Mouse (Mus musculus) heart, embryonic 12.5 days (tissue): ENCODE results near the gene Ccdc42. TPM values are rescaled to one million over a fixed set of nuclear protein-coding genes. Genes with fewer than 3 reads are reported as not detected.
A peak's percentile ranks its signal among the peaks of the same experiment; 100 is the strongest.

Experiments used
- ATAC-seq: fragments of 200-750 bp; cut with Nextera tagmentation; 2 replicates; pipeline ENCODE4 v1.8.0; 2017; ENCODE audit warnings: moderate TSS enrichment, moderate library complexity; ENCODE audit not compliant: insufficient number of reproducible peaks, low FRiP score
- H3K27ac ChIP-seq: fragments of 300-500 bp; sonication (generic); 2 replicates; pipeline ENCODE4 v1.5.1; 2016; ENCODE audit warnings: mild to moderate bottlenecking, moderate library complexity; ENCODE audit not compliant: poor library complexity, severe bottlenecking
- H3K27me3 ChIP-seq: fragments of 300-500 bp; sonication (generic); replicated peaks from 2 replicates; pipeline ENCODE4 v1.6.1; 2016; ENCODE audit warnings: mild to moderate bottlenecking, moderate library complexity
- H3K36me3 ChIP-seq: fragments of 300-500 bp; sonication (generic); 2 replicates; pipeline ENCODE4 v1.6.1; 2016; ENCODE audit warnings: mild to moderate bottlenecking, moderate library complexity
- H3K4me1 ChIP-seq: fragments of 300-500 bp; sonication (generic); replicated peaks from 2 replicates; pipeline ENCODE4 v1.6.1; 2016; ENCODE audit warnings: mild to moderate bottlenecking
- H3K4me2 ChIP-seq: fragments of 300-500 bp; sonication (generic); 2 replicates; pipeline ENCODE4 v1.6.1; 2016; ENCODE audit warnings: mild to moderate bottlenecking, moderate library complexity
- H3K4me3 ChIP-seq: fragments of 300-500 bp; sonication (generic); 2 replicates; pipeline ENCODE4 v1.5.1; 2016; ENCODE audit warnings: mild to moderate bottlenecking
- H3K9ac ChIP-seq: fragments of 300-500 bp; sonication (generic); 2 replicates; pipeline ENCODE4 v1.6.1; 2016; ENCODE audit warnings: mild to moderate bottlenecking, moderate library complexity
- H3K9me3 ChIP-seq: fragments of 300-500 bp; sonication (generic); replicated peaks from 2 replicates; pipeline ENCODE4 v1.6.1; 2016; ENCODE audit warnings: mild to moderate bottlenecking, moderate library complexity
- WGBS: fragments of 180-500 bp; shearing (Covaris S2); methylation state at CpG from one replicate; pipeline ENCODE4 v1.1.7; 2016; 5-methylcytosine and 5-hydroxymethylcytosine counted together
- polyA plus RNA-seq: library from polyadenylated mRNA; unstranded; fragments of >200 nt; fragmentation: Nextera tagmentation; extraction: Ambion mirVana; gene quantifications from 2 replicates; pipeline ENCODE4 v1.2.1, GENCODE M21; 2016

Gene Ccdc42
- 0.46 and 0.55 TPM in 2 replicates for polyA plus RNA-seq

DNA sequence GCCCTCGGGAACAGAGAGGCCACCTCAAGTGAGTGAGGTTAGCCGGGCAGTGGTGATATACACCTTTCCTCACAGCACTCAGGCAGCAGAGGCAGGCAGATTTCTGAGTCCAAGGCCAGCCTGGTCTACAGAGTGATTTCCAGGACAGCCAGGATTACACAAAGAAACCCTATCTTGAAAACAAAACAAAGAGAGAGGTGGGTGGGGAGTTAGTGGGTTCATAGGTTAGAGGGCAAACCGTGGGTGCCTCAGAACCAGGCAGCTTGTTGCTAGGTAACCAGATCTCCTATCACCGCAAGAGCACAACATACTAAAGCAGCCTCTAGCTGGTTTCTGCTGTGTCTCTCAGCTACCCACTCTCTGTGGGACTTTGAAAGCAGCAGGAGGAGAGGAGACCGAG, at the start of gene Ccdc42:
Ccdc42 (plus strand) TSS at position 301 of the 400 bp plus-strand sequence.
- Histone ChIP-seq H3K9me3 (no peaks in the 10 kb centered on the region), H3K27ac (no peak within 1 kb of the TSS), H3K4me2 (no peak within 1 kb of the TSS), H3K36me3 (no peaks in the 10 kb centered on the region), H3K4me1 (peaks cover 20% of the 10 kb centered on the region), H3K9ac (no peak within 1 kb of the TSS), H3K27me3 (no peaks in the 10 kb centered on the region), H3K4me3 (no peak within 1 kb of the TSS)
- no peak for ATAC-seq
- 68% methylated on average over 5 of the region's 5 CpGs for WGBS

DNA sequence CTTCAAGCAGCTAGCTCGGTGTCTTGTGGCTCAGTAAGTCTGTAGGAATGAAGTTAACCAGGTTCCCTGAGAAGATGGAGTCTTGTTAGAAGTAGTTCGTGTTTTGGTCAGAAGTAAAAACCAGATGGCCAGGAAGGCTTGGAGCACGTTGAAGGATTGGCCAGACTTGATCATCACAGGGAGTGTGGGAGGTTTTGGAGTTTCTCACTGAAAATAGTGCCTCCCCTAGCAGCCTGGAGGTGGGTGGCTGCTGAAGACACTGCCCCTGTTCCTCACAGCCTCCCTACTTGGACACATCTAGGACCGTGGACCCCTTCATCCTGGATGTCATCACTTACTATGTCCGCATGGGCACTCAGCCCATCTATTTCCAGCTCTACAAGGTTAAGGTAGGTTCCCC, 47.2 kb upstream of the Ccdc42 start:
- H3K9ac ChIP-seq, result no peak overlapping the region
- no peak overlapping the region for H3K4me2 ChIP-seq
- WGBS, result 50% methylated on average over 5 of the region's 5 CpGs
- H3K4me3 ChIP-seq, result no peak overlapping the region
- no peaks in the 10 kb centered on the region for H3K36me3 ChIP-seq
- H3K4me1 ChIP-seq, result peaks cover 5% of the 10 kb centered on the region
- ATAC-seq, result no peak
- no peaks in the 10 kb centered on the region for H3K9me3 ChIP-seq
- peaks cover 8% of the 10 kb centered on the region; the same call in 1 of the 2 replicates for H3K27me3 ChIP-seq
- H3K27ac ChIP-seq, result no peak overlapping the region

DNA sequence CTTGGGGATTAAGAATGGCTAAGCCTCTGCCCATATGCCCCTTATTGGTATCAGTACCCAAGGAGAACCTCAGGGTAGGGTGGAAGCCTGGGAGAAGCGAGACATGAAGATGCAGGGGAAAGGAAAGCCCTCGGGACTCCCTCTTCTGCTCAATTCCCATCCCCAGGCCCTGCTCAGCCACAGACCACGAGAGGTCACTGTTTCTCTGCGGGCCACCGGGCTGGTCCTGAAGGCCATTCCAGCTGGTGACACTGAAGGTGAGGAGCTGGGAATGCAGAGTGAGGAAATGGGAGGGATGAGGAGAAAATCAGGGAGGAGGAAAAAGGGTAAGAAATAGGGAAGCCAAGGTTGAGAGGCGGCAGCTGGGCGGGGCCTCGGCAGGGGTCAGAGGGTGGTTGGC, 42.3 kb upstream of the Ccdc42 start:
- Histone ChIP-seq H3K9me3 (no peaks in the 10 kb centered on the region), H3K9ac (no peak overlapping the region), H3K4me3 (no peak overlapping the region), H3K4me1 (peaks cover 22% of the 10 kb centered on the region), H3K27me3 (peaks cover 8% of the 10 kb centered on the region; the same call in 1 of the 2 replicates), H3K36me3 (no peaks in the 10 kb centered on the region), H3K4me2 (peak overlapping the region; percentile 29), H3K27ac (peak overlapping the region; percentile 33; the same call in 1 of the 2 replicates)
- WGBS, result 5% methylated on average over 8 of the region's 8 CpGs
- peak; percentile 58; the same call in 1 of the 2 replicates for ATAC-seq

DNA sequence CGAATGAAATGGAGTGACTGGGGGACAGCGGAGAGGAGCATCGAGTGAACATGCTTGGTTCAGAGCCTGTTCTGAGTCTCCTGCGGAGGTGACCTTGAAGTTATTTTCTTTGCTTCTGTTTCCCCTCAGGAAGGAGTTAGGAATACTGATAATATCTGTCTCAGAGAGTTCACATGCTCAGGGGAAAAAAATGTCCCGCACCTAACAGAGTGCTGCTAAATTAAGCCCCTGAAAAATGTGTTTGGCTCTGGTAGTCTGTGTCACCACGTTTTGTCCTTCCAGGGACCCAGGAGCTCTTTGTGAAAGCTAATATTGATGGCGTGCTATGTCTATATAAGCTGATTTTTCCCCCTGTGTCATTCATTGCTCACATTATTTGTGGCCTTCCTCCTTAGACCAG, 41.6 kb upstream of the Ccdc42 start:
- no peak overlapping the region for H3K9ac ChIP-seq
- peak overlapping the region; percentile 29 for H3K4me2 ChIP-seq
- ATAC-seq, result no peak
- no peak overlapping the region for H3K4me3 ChIP-seq
- no peaks in the 10 kb centered on the region for H3K36me3 ChIP-seq
- peaks cover 8% of the 10 kb centered on the region; the same call in 1 of the 2 replicates for H3K27me3 ChIP-seq
- H3K27ac ChIP-seq, result peak overlapping the region; percentile 33; the same call in 1 of the 2 replicates
- 33% methylated on average over 7 of the region's 7 CpGs for WGBS
- peaks cover 22% of the 10 kb centered on the region for H3K4me1 ChIP-seq
- no peaks in the 10 kb centered on the region for H3K9me3 ChIP-seq

DNA sequence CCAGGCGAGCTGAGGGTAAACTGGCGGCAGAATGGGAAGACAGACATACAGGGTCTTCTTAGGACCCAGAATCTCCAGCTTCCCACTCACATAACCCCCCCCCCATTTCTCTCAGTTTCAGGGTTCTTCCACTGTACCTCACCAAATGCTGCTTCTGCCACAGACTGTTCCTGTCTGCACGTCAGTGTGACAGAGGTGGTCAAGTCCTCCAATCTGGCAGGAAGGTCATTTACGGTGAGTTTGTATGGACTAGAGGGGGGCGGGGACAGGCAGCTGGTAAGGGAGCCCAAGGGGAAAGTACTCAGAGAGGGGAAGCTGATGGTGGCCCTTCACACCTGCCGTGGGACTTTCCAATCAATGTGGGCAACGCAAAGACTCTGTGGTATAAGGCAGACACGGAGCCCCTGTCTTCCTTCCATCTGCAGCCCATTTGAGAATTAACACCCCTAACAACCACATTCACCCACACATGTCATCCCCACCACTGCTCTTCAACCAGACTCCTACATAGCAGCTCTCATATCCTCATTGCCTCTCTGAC, 41.1 kb upstream of the Ccdc42 start:
- H3K27ac ChIP-seq, result peak overlapping the region; percentile 33; the same call in 1 of the 2 replicates
- 73% methylated on average over 8 of the region's 8 CpGs for WGBS
- no peak overlapping the region for H3K4me3 ChIP-seq
- no peaks in the 10 kb centered on the region for H3K9me3 ChIP-seq
- ATAC-seq, result no peak
- H3K9ac ChIP-seq, result no peak overlapping the region
- no peak overlapping the region for H3K4me2 ChIP-seq
- H3K4me1 ChIP-seq, result peaks cover 22% of the 10 kb centered on the region
- H3K27me3 ChIP-seq, result peaks cover 8% of the 10 kb centered on the region; the same call in 1 of the 2 replicates
- no peaks in the 10 kb centered on the region for H3K36me3 ChIP-seq

DNA sequence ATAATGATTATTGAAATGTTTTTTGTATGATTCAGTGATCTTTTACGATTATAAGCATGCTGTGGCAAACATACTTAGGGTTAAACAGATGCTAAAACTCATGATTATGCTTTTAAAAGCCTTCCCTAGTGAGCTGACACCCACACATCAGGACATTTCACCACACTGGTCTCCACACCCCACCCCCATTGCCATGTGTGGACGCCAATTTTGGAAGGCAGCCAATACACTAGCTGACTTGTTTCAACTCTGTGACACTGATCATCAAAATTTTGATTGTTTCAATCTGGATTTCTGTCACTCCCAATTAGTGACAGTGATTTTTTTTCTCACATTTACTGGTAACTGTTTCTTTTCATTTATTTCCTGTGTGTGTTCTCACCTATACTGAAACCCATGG, 39.3 kb upstream of the Ccdc42 start:
- H3K36me3 ChIP-seq, result no peaks in the 10 kb centered on the region
- peaks cover 8% of the 10 kb centered on the region; the same call in 1 of the 2 replicates for H3K27me3 ChIP-seq
- H3K9ac ChIP-seq, result no peak overlapping the region
- no peak overlapping the region for H3K27ac ChIP-seq
- H3K4me2 ChIP-seq, result no peak overlapping the region
- H3K4me1 ChIP-seq, result peaks cover 20% of the 10 kb centered on the region
- no peak for ATAC-seq
- WGBS, result 44% methylated on average over 2 of the region's 2 CpGs
- no peak overlapping the region for H3K4me3 ChIP-seq
- no peaks in the 10 kb centered on the region for H3K9me3 ChIP-seq

DNA sequence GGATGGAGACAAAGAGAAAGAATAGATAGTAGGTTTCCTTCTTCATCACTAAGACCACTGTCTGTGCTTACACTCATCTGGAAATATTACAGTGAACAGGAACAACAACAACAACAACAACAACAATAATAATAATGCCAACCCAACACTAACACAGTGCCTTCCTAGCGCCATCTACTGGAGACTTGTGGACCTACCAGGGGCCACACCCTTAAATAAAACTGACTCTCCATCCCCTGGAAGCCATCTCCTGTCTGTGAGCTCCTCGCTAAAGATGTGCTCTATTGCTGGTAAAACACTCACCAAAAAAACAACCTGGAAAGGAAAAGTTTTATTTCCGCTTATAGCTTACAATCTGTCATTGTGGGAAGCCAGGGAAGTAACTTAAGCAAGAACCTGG, 37.2 kb upstream of the Ccdc42 start:
- ATAC-seq, result no peak
- Histone ChIP-seq H3K4me2 (no peak overlapping the region), H3K4me3 (no peak overlapping the region), H3K36me3 (no peaks in the 10 kb centered on the region), H3K27ac (no peak overlapping the region), H3K9me3 (no peaks in the 10 kb centered on the region), H3K9ac (no peak overlapping the region), H3K4me1 (peaks cover 20% of the 10 kb centered on the region), H3K27me3 (no peaks in the 10 kb centered on the region)
- 48% methylated on average over 3 of the region's 3 CpGs for WGBS

DNA sequence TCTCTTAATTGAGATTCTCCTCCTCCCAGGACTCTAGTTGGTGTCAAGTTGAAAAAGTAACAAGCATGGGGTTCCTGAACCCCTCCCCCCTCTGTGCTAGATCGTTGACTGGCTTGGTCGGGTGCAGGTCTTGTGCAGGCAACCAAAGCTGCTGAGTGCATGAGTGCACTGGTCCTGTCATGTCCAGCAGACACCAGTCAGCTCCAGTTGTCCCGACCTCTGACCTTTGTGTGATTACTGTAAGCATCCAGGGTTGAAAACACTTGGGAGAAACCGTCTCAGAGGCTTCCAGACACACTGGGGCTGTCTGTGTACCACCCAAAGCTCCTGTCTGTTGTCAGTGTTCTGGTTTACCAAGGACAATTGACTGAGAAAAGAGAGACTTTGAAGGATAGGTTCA, 36.5 kb upstream of the Ccdc42 start:
- Histone ChIP-seq H3K27me3 (peaks cover under 1% of the 10 kb centered on the region; the same call in 1 of the 2 replicates), H3K4me2 (no peak overlapping the region), H3K4me1 (peaks cover 12% of the 10 kb centered on the region), H3K36me3 (no peaks in the 10 kb centered on the region), H3K4me3 (no peak overlapping the region), H3K9ac (no peak overlapping the region), H3K9me3 (no peaks in the 10 kb centered on the region), H3K27ac (no peak overlapping the region)
- 34% methylated on average over 4 of the region's 4 CpGs for WGBS
- no peak for ATAC-seq

DNA sequence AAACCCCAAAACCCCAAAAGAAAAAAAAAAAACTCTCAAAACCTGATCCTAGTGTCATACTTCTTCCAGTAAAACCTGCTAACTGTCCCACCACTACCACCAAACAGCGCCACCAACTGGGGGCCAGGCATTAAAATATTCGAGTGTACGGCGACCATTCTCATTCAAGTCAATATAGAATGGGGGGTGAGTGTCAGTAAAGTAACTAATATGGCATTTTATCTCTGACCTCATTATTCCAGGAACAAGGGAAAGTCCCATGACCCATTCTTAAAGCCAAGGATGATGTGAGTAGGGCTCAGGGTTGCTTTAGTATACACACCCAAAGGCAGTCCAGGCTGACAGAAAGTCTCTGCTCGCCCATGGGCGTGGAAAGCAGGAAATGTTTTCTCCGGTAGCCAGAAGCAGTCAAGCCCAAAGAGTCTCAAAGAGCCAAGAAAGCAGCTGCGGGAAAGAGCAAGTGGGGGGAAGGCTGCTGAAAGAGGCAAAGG, 32.8 kb upstream of the Ccdc42 start:
- Histone ChIP-seq H3K9me3 (no peaks in the 10 kb centered on the region), H3K4me2 (no peak overlapping the region), H3K9ac (no peak overlapping the region), H3K36me3 (no peaks in the 10 kb centered on the region), H3K27ac (no peak overlapping the region), H3K27me3 (peaks cover 26% of the 10 kb centered on the region), H3K4me1 (peaks cover 7% of the 10 kb centered on the region), H3K4me3 (no peak overlapping the region)
- ATAC-seq, result no peak
- 30% methylated on average over 8 of the region's 8 CpGs for WGBS

DNA sequence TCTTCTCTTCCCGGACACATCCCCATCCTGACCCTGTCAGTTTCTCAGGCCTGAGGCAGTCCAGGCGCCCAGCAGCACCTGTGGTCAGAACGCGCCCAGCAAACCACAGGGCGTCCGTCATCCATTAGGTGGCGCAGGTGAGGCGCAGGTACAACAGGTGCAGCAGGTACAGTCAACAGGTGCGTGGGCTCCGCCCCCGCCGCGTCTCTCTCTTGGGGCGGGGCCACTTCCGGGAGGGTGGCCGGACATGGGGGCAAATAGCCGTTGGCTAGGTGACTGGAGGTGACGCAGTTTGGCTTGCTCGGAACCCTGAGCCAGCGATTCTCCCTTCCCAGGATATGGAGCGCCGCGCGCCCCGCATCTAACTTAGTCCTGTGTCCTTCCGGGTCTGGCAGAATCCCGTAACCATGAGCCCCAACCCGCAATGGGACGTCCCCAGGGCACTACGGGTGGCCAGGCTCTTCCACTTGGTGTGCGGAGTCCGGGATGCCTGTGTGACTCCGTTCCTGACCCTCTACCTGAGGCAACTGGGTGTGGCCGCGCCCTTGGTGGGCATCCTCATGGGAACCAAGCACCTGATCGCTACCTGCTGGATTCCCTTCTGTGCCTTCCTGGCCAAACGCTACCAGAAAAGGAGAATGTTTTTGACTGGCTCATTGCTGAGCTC, 30.8 kb upstream of the Ccdc42 start, which contains the start of gene Mfsd6l:
Mfsd6l (plus strand) TSS at position 269 of the 667 bp plus-strand sequence.
- H3K9ac ChIP-seq, result no peak within 1 kb of the TSS
- peaks cover 7% of the 10 kb centered on the region for H3K4me1 ChIP-seq
- no peaks in the 10 kb centered on the region for H3K9me3 ChIP-seq
- no peak within 1 kb of the TSS for H3K27ac ChIP-seq
- H3K36me3 ChIP-seq, result no peaks in the 10 kb centered on the region
- peaks cover 26% of the 10 kb centered on the region for H3K27me3 ChIP-seq
- peak; percentile 18; the same call in 1 of the 2 replicates for ATAC-seq
- H3K4me3 ChIP-seq, result peak within 1 kb of the TSS; percentile 28
- H3K4me2 ChIP-seq, result peak within 1 kb of the TSS; percentile 66
- WGBS, result 11% methylated on average over 37 of the region's 37 CpGs

DNA sequence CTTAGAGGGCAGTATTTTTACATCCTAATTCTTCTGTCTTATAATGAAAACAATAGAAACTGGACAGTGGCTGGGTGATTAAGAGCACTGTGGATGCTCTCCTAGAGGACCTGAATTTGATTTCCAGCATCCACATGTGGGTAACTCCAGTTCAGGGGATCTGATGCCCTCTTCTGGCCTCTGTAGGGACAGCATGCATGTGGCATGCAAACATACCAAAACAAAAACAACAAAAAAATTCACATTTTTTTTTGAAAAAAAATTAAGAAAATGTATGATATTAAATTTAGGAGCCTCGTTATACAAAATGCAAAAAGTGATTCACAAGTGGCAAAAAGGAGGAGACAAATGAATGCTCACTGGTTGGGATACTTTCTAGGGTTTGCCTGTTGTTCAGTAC, 27.3 kb upstream of the Ccdc42 start:
- Histone ChIP-seq H3K27me3 (peaks cover 31% of the 10 kb centered on the region), H3K9me3 (no peaks in the 10 kb centered on the region), H3K9ac (no peak overlapping the region), H3K4me2 (no peak overlapping the region), H3K36me3 (no peaks in the 10 kb centered on the region), H3K4me1 (peaks cover 5% of the 10 kb centered on the region), H3K27ac (no peak overlapping the region), H3K4me3 (no peak overlapping the region)
- WGBS, result 39% methylated on average over 1 of the region's 1 CpGs
- ATAC-seq, result no peak
